Mouse (Mus musculus) liver, embryonic 12.5 days (tissue): ENCODE data around the gene Efcab12. TPM values are rescaled to one million over a fixed set of nuclear protein-coding genes. Genes with fewer than 3 reads are reported as not detected.
"Not testable (repeated sequence)": the region's sequence is repeated elsewhere in the genome, so short reads cannot be mapped to it uniquely, and the experiment has no call there.

ENCODE experiments used
- ATAC-seq: fragments of 200-750 bp; cut with Nextera tagmentation; 2 replicates; pipeline ENCODE4 v1.8.0; 2017; ENCODE audit warnings: moderate number of reproducible peaks, mild to moderate bottlenecking, moderate library complexity
- H3K27ac ChIP-seq: fragments of 300-500 bp; sonication (generic); 2 replicates; pipeline ENCODE4 v1.5.1; 2016; ENCODE audit warnings: mild to moderate bottlenecking
- H3K27me3 ChIP-seq: fragments of 300-500 bp; sonication (generic); replicated peaks from 2 replicates; pipeline ENCODE4 v1.6.1; 2016; ENCODE audit warnings: mild to moderate bottlenecking, moderate library complexity
- H3K36me3 ChIP-seq: fragments of 300-500 bp; sonication (generic); 2 replicates; pipeline ENCODE4 v1.6.1; 2016; ENCODE audit warnings: mild to moderate bottlenecking, moderate library complexity
- H3K4me1 ChIP-seq: fragments of 300-500 bp; sonication (generic); 2 replicates; pipeline ENCODE4 v1.6.1; 2016
- H3K4me2 ChIP-seq: fragments of 300-500 bp; sonication (generic); 2 replicates; pipeline ENCODE4 v1.6.1; 2016; ENCODE audit warnings: mild to moderate bottlenecking, moderate library complexity
- H3K4me3 ChIP-seq: fragments of 300-500 bp; sonication (generic); 2 replicates; pipeline ENCODE4 v1.5.1; 2016; ENCODE audit warnings: mild to moderate bottlenecking, moderate library complexity
- H3K9ac ChIP-seq: fragments of 300-500 bp; sonication (generic); 2 replicates; pipeline ENCODE4 v1.6.1; 2016; ENCODE audit warnings: mild to moderate bottlenecking, moderate library complexity
- H3K9me3 ChIP-seq: fragments of 300-500 bp; sonication (generic); replicated peaks from 2 replicates; pipeline ENCODE4 v1.6.1; 2016; ENCODE audit warnings: mild to moderate bottlenecking, moderate library complexity
- WGBS: fragments of 180-500 bp; shearing (Covaris S2); methylation state at CpG from one replicate; pipeline ENCODE4 v1.1.7; 2016; ENCODE audit not compliant: insufficient replicate concordance; 5-methylcytosine and 5-hydroxymethylcytosine counted together
- polyA plus RNA-seq: library from polyadenylated mRNA; unstranded; fragments of >200 nt; fragmentation: Nextera tagmentation; extraction: Ambion mirVana; gene quantifications from 2 replicates; pipeline ENCODE4 v1.2.1, GENCODE M21; 2016

Gene Efcab12
- polyA plus RNA-seq = 0.25 and 0.26 TPM in 2 replicates

DNA sequence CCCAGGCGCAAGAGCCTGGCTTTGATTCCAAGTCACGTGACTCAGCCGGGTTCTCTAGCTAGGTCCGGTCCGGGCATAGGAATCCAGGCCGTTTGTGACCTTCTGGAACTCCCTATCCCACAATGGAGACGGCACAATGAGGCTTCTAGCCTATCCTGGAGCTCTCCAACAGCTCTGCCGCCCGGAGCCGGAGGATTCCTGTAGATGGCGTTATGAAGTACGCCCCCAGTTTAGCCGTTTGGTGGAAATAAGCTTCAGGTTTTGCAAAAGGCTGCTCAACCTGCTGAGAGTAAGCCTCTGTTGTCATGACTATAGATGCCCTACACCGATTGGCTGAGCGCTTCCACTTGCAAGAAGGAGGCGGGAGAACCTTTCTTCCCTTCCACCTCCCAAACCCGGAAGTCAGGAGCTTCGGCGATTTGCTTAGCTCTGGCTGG is at the start of gene Efcab12:
Gene Efcab12 (minus strand): TSS at position 252 of the 437 bp plus-strand sequence.
- Histone ChIP-seq H3K27ac (peak within 1 kb of the TSS; percentile 39; the same call in 1 of the 2 replicates), H3K9ac (peak within 1 kb of the TSS; percentile 48), H3K27me3 (no peaks in the 10 kb centered on the region), H3K9me3 (no peaks in the 10 kb centered on the region), H3K4me3 (peak within 1 kb of the TSS; percentile 51), H3K4me1 (peaks cover 19% of the 10 kb centered on the region), H3K4me2 (peak within 1 kb of the TSS; percentile 79), H3K36me3 (peaks cover 19% of the 10 kb centered on the region)
- WGBS = 7% methylated on average over 19 of the region's 19 CpGs
- ATAC-seq = peak; percentile 90

- 0 out of 2 replicates have a peak, but pooled peaks have one; percentile 51 for ATAC-seq
- no peaks in the 10 kb centered on the region for H3K27me3 ChIP-seq
Measured at GRCm38 (mm10) chr6:115886894-115887293, 48.7 kb upstream of the Efcab12 start.

DNA sequence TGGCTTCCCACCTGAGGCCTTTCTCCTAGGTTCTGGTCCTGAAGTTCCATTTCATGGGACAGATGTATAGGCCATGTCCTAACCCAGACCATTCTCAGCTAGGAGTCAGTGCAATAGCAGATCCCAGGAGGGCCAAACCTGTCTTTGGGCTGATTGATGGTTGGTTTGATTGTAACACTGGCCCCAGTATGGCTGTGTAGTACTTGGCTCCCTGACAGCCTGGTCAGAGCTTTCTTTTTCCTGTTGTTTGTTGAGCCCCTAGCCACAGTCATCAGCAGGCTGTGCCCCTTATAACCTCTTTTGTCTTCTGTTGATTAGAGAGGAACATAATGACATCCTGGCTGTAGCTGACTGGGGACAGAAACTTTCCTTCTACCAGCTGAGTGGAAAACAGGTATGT is 45.8 kb upstream of the Efcab12 start:
- no peak for ATAC-seq
- no peak overlapping the region for H3K27ac ChIP-seq

More at GRCm38 (mm10) chr6:115886894-115887293, 48.7 kb upstream of the Efcab12 start:
- Histone ChIP-seq H3K4me3 (no peak overlapping the region), H3K36me3 (peaks cover 5% of the 10 kb centered on the region), H3K27ac (no peak overlapping the region), H3K9me3 (no peaks in the 10 kb centered on the region), H3K9ac (no peak overlapping the region), H3K4me2 (no peak overlapping the region), H3K4me1 (peaks cover 12% of the 10 kb centered on the region; the same call in 1 of the 2 replicates)
- WGBS = 24% methylated on average over 4 of the region's 4 CpGs

DNA sequence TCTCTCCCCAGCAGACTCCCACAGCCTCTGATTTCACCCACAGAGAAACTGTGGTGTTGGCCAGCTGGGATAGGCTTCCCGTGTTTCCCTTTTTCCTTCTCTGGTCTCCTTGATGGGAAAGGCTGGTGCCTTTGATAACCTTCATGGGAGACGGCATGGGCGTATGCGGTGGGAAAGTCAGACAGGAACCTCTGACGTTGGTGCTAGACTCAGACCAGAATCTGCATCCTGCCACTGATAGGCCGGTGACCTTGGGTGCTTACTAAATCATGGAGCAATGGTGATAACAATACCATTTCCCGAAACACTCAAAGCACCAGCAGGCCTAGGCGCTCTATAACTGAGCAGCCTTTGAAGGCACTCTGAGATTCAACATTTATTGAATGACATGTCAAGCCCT is 42.5 kb upstream of the Efcab12 start:
- no peaks in the 10 kb centered on the region for H3K9me3 ChIP-seq
- H3K27me3 ChIP-seq = no peaks in the 10 kb centered on the region
- no peaks in the 10 kb centered on the region for H3K36me3 ChIP-seq
- no peak overlapping the region for H3K4me2 ChIP-seq
- no peak for ATAC-seq
- H3K9ac ChIP-seq = no peak overlapping the region
- peaks cover 7% of the 10 kb centered on the region; the same call in 1 of the 2 replicates for H3K4me1 ChIP-seq
- no peak overlapping the region for H3K4me3 ChIP-seq
- WGBS = 45% methylated on average over 8 of the region's 8 CpGs
- H3K27ac ChIP-seq = no peak overlapping the region

More for the DNA sequence above, 45.8 kb upstream of the Efcab12 start:
- peaks cover 12% of the 10 kb centered on the region; the same call in 1 of the 2 replicates for H3K4me1 ChIP-seq
- no peak overlapping the region for H3K9ac ChIP-seq
- H3K36me3 ChIP-seq = peaks cover 5% of the 10 kb centered on the region
- no peak overlapping the region for H3K4me3 ChIP-seq
- H3K9me3 ChIP-seq = no peaks in the 10 kb centered on the region
- no peak overlapping the region for H3K4me2 ChIP-seq
- no peaks in the 10 kb centered on the region for H3K27me3 ChIP-seq

DNA sequence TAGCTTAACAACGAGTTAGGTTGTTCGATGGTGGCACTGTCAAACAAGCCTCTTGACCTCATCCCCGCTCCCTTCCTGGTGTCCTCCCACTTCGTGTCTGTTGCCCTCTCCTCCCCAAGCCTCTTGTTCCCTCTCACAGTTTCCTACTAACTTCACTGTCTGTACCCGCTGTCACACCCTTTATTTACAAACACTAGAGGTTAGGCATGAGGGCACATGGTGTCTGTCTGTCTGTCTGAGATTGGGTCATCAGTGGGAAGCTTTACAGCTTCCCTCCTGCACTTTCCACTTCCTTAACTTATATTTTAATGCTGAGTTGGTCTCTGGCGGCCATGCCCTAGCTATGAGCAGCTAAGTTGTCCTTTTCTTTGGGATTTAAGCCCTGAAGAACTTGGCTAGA is 41.5 kb upstream of the Efcab12 start:
- Histone ChIP-seq H3K9ac (no peak overlapping the region), H3K9me3 (no peaks in the 10 kb centered on the region), H3K4me1 (peaks cover 7% of the 10 kb centered on the region; the same call in 1 of the 2 replicates), H3K4me3 (no peak overlapping the region), H3K27ac (no peak overlapping the region), H3K36me3 (no peaks in the 10 kb centered on the region), H3K27me3 (no peaks in the 10 kb centered on the region), H3K4me2 (no peak overlapping the region)
- no peak for ATAC-seq
- WGBS = 52% methylated on average over 6 of the region's 6 CpGs

- WGBS = 65% methylated on average over 6 of the region's 6 CpGs
- Histone ChIP-seq H3K4me1 (peaks cover 7% of the 10 kb centered on the region; the same call in 1 of the 2 replicates), H3K27ac (no peak overlapping the region), H3K4me2 (no peak overlapping the region), H3K9me3 (no peaks in the 10 kb centered on the region), H3K9ac (no peak overlapping the region), H3K4me3 (no peak overlapping the region), H3K27me3 (no peaks in the 10 kb centered on the region), H3K36me3 (no peaks in the 10 kb centered on the region)
- no peak for ATAC-seq
Measured at GRCm38 (mm10) chr6:115878694-115879093, 40.5 kb upstream of the Efcab12 start.

DNA sequence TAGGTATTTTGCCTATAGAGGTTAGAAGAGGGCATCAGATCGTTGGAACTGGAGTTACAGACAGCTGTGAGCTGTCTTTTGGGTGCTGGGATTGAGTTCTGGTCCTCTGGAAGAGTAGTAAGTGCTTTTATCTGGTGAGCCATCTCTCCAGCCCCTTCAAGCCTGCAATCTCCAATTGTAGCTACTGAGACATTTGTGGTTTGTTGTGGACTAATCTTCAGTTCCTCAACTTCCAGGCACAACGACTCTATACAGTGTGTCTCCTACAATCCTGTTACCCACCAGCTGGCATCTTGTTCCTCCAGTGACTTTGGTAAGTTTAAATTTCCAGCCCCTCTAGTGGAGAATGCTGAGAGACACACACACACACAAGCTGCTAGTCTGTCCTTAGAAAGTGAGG is 39.0 kb upstream of the Efcab12 start:
- ATAC-seq = no peak
- 23% methylated on average over 2 of the region's 2 CpGs for WGBS
- Histone ChIP-seq H3K4me1 (0 out of 2 replicates have a peak, but pooled peaks cover 3% of the 10 kb centered on the region), H3K27me3 (no peaks in the 10 kb centered on the region), H3K4me2 (no peak overlapping the region), H3K9me3 (no peaks in the 10 kb centered on the region), H3K36me3 (no peaks in the 10 kb centered on the region), H3K27ac (no peak overlapping the region), H3K4me3 (no peak overlapping the region), H3K9ac (no peak overlapping the region)

DNA sequence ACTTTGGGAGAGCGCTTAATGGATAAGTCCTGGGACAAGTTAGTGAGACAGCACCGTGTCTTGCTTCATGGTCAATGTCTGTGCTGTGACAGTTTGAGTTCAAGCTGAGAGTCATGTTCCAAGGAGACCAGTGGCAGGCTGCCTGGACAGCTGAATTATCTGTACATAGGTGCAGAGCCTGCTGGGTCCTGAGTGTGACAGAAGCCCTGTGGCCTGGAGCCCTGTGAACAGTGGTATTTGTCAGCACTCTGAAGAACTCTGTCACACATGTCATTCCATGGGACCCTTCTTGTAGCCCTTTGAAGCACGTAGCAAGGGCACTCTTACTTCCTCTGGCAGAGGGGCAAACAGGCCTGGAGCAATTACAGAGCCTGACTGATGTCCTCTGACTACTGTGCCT is 33.1 kb upstream of the Efcab12 start:
- ATAC-seq, H3K4me2 ChIP-seq, H3K27me3 ChIP-seq, H3K27ac ChIP-seq, H3K36me3 ChIP-seq, H3K9me3 ChIP-seq, H3K9ac ChIP-seq, H3K4me3 ChIP-seq, H3K4me1 ChIP-seq: not testable (repeated sequence)
- WGBS = no CpG with 5 or more reads among the region's 3 CpGs

GRCm38 (mm10) chr6:115867157-115867556 is 28.9 kb upstream of the Efcab12 start:
- no CpG with 5 or more reads among the region's 3 CpGs for WGBS

DNA sequence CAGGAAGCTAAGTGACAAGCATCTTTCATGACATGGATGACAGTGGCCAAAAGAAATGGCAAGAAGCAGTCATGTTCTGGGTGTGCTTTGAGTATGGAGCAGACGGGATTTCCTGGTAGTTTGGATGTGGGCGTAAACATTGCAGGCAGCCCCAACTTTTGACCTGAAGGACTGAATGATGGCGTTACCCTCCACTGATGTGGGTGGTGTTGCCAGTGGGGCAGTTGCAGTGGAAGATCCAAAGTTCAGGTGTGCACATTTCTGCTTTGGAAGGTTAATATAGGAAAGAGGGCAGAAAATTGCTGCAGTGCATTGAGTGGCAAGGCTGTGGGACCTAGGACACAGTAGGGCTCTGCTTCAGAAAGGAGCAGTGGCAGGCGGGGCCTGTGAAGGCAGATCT is 27.0 kb upstream of the Efcab12 start:
- no peaks in the 10 kb centered on the region for H3K9me3 ChIP-seq
- H3K4me1 ChIP-seq = peaks cover 11% of the 10 kb centered on the region
- H3K27ac ChIP-seq = no peak overlapping the region
- no peak for ATAC-seq
- WGBS = 82% methylated on average over 4 of the region's 4 CpGs
- no peak overlapping the region for H3K4me2 ChIP-seq
- no peaks in the 10 kb centered on the region for H3K27me3 ChIP-seq
- H3K4me3 ChIP-seq = no peak overlapping the region
- H3K36me3 ChIP-seq = no peaks in the 10 kb centered on the region
- H3K9ac ChIP-seq = no peak overlapping the region

More at GRCm38 (mm10) chr6:115867157-115867556, 28.9 kb upstream of the Efcab12 start:
- H3K36me3 ChIP-seq, ATAC-seq, H3K9ac ChIP-seq, H3K4me2 ChIP-seq, H3K27ac ChIP-seq, H3K4me3 ChIP-seq, H3K9me3 ChIP-seq, H3K27me3 ChIP-seq: not testable (repeated sequence)
- peaks cover 11% of the 10 kb centered on the region for H3K4me1 ChIP-seq

- H3K4me3 ChIP-seq = no peak overlapping the region
- H3K4me1 ChIP-seq = peaks cover 23% of the 10 kb centered on the region
- H3K4me2 ChIP-seq = no peak overlapping the region
- no peaks in the 10 kb centered on the region for H3K9me3 ChIP-seq
- H3K27me3 ChIP-seq = no peaks in the 10 kb centered on the region
- no peak overlapping the region for H3K9ac ChIP-seq
- ATAC-seq = no peak
- no peak overlapping the region for H3K27ac ChIP-seq
- 64% methylated on average over 7 of the region's 7 CpGs for WGBS
- no peaks in the 10 kb centered on the region for H3K36me3 ChIP-seq
Measured at GRCm38 (mm10) chr6:115863340-115863841, 25.2 kb upstream of the Efcab12 start.

GRCm38 (mm10) chr6:115860027-115860556 is 21.9 kb upstream of the Efcab12 start:
- Histone ChIP-seq H3K4me3 (no peak overlapping the region), H3K27ac (no peak overlapping the region), H3K4me1 (peaks cover 23% of the 10 kb centered on the region), H3K9me3 (no peaks in the 10 kb centered on the region), H3K4me2 (no peak overlapping the region), H3K27me3 (no peaks in the 10 kb centered on the region), H3K9ac (no peak overlapping the region), H3K36me3 (no peaks in the 10 kb centered on the region)
- WGBS = 60% methylated on average over 7 of the region's 7 CpGs
- ATAC-seq = no peak
